Mouse (Mus musculus) heart, postnatal 0 days (tissue): ENCODE results near the gene Prm3.

Experiments used
- CTCF ChIP-seq: IDR thresholded peaks from 2 replicates; pipeline ENCODE4 v1.5.1; 2016; ENCODE audit warnings: antibody characterized with exemption, control low read depth, low read depth
- EP300 ChIP-seq: IDR thresholded peaks from 2 replicates; pipeline ENCODE4 v1.6.1; 2016; ENCODE audit warnings: antibody characterized with exemption, low read depth

GRCm38 (mm10) chr16:10762569-10763180 lies 28.0 kb downstream of the Prm3 start:
- TF ChIP-seq CTCF: no peak
- no peak for TF ChIP-seq EP300
